Mouse (Mus musculus): ENCODE data around the gene Rapgef4.

GRCm38 (mm10) chr2:72136045-72136444 is 155.0 kb downstream of the Rapgef4 start:
- no peak for TF ChIP-seq CTCF (IDR thresholded peaks at IDR 0.05; ENCODE audit: extremely low read depth, insufficient read depth, insufficient read length, insufficient replicate concordance)
- no peak for TF ChIP-seq POLR2A (IDR thresholded peaks at IDR 0.05; ENCODE audit: low read depth, low read length)

All from spleen, adult 2 months (tissue).